Mouse (Mus musculus) hindbrain, embryonic 13.5 days (tissue): ENCODE measurements around the gene Nt5c3b. TPM values are rescaled to one million over a fixed set of nuclear protein-coding genes. Genes with fewer than 3 reads are reported as not detected.
A peak's percentile ranks its signal among the peaks of the same experiment; 100 is the strongest.

ENCODE experiments used
- ATAC-seq: fragments of 200-750 bp; cut with Nextera tagmentation; 2 replicates; pipeline ENCODE4 v1.8.0; 2017; ENCODE audit warnings: moderate TSS enrichment; ENCODE audit not compliant: low FRiP score
- H3K27ac ChIP-seq: fragments of 300-500 bp; sonication (generic); 2 replicates; pipeline ENCODE4 v1.5.1; 2015; ENCODE audit warnings: inconsistent platforms, mild to moderate bottlenecking, moderate library complexity
- H3K27me3 ChIP-seq: fragments of 300-500 bp; sonication (generic); 2 replicates; pipeline ENCODE4 v1.6.1; 2015; ENCODE audit warnings: mild to moderate bottlenecking, inconsistent platforms
- H3K36me3 ChIP-seq: fragments of 300-500 bp; sonication (generic); 2 replicates; pipeline ENCODE4 v1.6.1; 2015; ENCODE audit warnings: mild to moderate bottlenecking, inconsistent platforms
- H3K4me1 ChIP-seq: fragments of 300-500 bp; sonication (generic); replicated peaks from 2 replicates; pipeline ENCODE4 v1.6.1; 2015; ENCODE audit warnings: inconsistent platforms
- H3K4me2 ChIP-seq: fragments of 300-500 bp; sonication (generic); 2 replicates; pipeline ENCODE4 v1.6.1; 2015; ENCODE audit warnings: inconsistent platforms, mild to moderate bottlenecking, moderate library complexity
- H3K4me3 ChIP-seq: fragments of 300-500 bp; sonication (generic); 2 replicates; pipeline ENCODE4 v1.5.1; 2015; ENCODE audit warnings: mild to moderate bottlenecking, inconsistent platforms
- H3K9ac ChIP-seq: fragments of 300-500 bp; sonication (generic); 2 replicates; pipeline ENCODE4 v1.6.1; 2015; ENCODE audit warnings: mild to moderate bottlenecking, inconsistent platforms
- H3K9me3 ChIP-seq: fragments of 300-500 bp; sonication (generic); 2 replicates; pipeline ENCODE4 v1.6.1; 2016; ENCODE audit warnings: inconsistent platforms
- WGBS: fragments of 180-500 bp; shearing (Covaris S2); methylation state at CpG from one replicate; pipeline ENCODE4 v1.1.7; 2015; 5-methylcytosine and 5-hydroxymethylcytosine counted together
- polyA plus RNA-seq: library from polyadenylated mRNA; unstranded; fragments of >200 nt; fragmentation: Nextera tagmentation; extraction: Ambion mirVana; gene quantifications from 2 replicates; pipeline ENCODE4 v1.2.1, GENCODE M21; 2015

The Nt5c3b gene
- polyA plus RNA-seq, 1 experiment from 2014 or later: 103 TPM

DNA sequence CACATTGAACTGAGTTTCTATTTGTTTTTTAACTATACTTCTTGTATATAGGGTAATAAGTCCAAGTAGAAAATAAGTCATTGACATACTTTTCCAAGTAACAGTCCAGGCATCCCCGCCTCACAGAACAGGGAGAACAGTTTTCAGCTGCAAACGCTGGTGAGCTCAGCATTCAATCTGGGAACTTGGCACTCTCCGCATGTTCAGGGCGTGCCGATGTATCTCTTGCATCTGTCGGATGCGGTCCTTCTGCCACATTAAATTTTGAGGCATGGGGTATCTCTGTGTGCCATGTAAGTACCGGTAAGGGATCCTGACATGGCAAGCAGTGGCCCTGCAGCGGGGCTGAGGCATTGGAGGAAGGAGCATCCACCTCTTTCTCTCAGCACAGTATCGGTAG, 21.1 kb upstream of the Nt5c3b start:
- no peak overlapping the region for H3K9ac ChIP-seq
- H3K36me3 ChIP-seq: peaks cover 41% of the 10 kb centered on the region
- H3K4me1 ChIP-seq: 0 out of 2 replicates have a peak, but pooled peaks cover 8% of the 10 kb centered on the region
- ATAC-seq: no peak
- WGBS: 95% methylated on average over 10 of the region's 10 CpGs
- H3K27ac ChIP-seq: no peak overlapping the region
- no peak overlapping the region for H3K4me3 ChIP-seq
- no peaks in the 10 kb centered on the region for H3K9me3 ChIP-seq
- no peaks in the 10 kb centered on the region for H3K27me3 ChIP-seq
- no peak overlapping the region for H3K4me2 ChIP-seq

DNA sequence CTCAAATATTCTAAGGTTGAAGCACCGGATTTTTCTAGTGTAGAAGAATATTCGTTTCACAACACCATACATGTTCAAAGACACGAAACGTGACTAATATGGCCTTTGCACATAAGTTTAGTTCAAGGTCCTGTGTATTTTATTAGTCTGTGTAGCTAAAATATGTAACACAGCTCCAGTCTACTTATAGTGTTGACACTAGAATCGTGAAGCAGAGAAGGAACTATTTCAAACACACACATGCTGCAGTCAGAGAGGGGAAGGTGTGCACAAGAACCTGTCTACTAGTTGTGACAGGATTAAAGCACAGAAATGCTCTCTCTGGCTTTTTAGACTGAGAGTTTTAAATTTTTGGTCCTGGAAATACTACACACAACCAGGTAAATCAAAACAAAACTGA, 16.1 kb upstream of the Nt5c3b start:
- Histone ChIP-seq H3K9me3 (no peaks in the 10 kb centered on the region), H3K4me3 (no peak overlapping the region), H3K9ac (no peak overlapping the region), H3K36me3 (peaks cover 51% of the 10 kb centered on the region), H3K4me1 (no peaks in the 10 kb centered on the region), H3K27me3 (no peaks in the 10 kb centered on the region), H3K4me2 (no peak overlapping the region), H3K27ac (no peak overlapping the region)
- no peak for ATAC-seq
- WGBS: 90% methylated on average over 5 of the region's 5 CpGs

DNA sequence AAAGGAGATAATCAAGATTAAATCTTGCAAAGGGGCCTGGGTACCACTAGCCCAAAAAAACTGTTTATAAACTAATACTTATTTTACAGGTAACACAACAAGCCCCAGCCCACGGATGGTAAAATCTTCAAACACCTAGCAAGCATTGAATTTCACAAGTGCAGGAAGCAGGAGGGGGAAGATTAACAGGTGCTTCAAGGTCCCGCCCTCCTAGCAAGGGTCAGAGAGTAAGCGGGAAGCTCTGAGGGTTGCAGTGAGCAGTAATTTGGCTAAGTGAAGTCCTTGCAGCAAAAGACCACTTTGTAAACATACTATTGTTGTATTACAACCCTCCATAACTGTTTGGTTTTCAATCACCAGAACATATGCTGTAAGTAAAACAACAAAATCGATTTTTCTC, 15.6 kb upstream of the Nt5c3b start:
- Histone ChIP-seq H3K36me3 (peaks cover 52% of the 10 kb centered on the region), H3K27me3 (no peaks in the 10 kb centered on the region), H3K9ac (no peak overlapping the region), H3K4me1 (no peaks in the 10 kb centered on the region), H3K9me3 (no peaks in the 10 kb centered on the region), H3K4me2 (no peak overlapping the region), H3K27ac (no peak overlapping the region), H3K4me3 (no peak overlapping the region)
- WGBS: 88% methylated on average over 4 of the region's 4 CpGs
- no peak for ATAC-seq

DNA sequence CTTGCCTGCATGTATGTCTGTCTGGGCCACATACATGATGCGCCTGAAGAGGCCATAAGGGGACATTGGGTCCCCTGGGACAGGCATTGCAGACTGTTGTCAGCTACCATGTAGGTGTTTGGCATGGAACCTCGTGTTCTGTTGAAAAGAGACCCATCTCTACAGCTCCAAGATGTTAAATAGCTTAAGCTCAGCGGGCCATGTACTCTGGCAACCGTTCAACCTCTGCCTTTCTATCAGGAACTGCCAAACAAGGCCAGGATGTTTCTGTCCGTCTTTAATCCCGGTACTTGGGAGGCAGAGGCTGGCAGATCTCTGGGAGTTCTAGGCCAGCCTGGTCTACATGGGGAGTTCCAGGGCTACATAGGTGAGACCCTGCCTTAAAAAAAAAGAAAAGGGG, 1.0 kb upstream of the Nt5c3b start:
- WGBS: 88% methylated on average over 6 of the region's 6 CpGs
- no peak overlapping the region for H3K4me2 ChIP-seq
- peaks cover 2% of the 10 kb centered on the region for H3K36me3 ChIP-seq
- H3K9ac ChIP-seq: no peak overlapping the region
- H3K4me1 ChIP-seq: peaks cover 24% of the 10 kb centered on the region
- H3K9me3 ChIP-seq: no peaks in the 10 kb centered on the region
- ATAC-seq: no peak
- H3K4me3 ChIP-seq: no peak overlapping the region
- no peaks in the 10 kb centered on the region for H3K27me3 ChIP-seq
- no peak overlapping the region for H3K27ac ChIP-seq

DNA sequence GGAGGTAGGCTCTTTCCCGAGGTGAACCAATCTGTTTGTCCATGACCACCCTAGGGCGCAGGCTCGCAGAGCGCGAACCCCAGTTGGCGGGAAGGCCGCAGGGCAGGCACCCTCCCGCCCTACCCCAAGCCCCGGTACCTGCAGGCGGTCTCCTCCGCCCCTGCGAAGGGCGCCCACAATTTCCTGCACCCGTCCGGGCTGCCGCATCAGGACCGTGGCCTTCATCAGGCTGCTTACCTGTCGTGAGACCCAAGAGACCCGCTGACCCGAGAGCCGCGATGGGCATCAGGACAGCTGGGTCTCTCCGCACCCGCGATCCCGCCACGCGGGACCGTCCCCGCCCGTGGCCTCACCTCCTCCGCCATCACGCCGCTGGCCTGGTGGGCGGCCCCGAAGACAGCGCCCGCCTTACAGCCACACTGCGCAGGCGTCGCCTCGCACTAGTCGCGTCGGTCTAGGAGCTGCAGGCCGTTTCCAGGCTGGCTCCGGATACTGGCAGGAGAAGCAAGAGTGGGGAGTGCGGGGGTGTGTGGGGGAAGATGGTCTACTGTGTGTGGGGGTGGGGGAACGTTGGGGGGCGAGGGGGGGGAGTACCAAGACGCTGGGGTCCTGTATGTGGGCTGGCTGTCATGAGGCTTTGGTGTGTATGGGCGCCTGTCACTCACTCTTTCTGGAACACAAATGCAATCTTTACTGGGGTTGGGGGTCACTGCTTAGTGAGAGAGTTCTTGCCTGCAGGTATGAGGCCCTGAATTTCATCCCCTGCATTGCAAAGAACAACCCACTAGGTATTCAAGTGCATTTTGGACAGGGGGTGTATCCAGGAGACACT, 701 bp downstream of the Nt5c3b start:
- no peaks in the 10 kb centered on the region for H3K9me3 ChIP-seq
- peak overlapping the region; percentile 69 for H3K4me2 ChIP-seq
- no peaks in the 10 kb centered on the region for H3K27me3 ChIP-seq
- ATAC-seq: peak; percentile 97
- WGBS: 1% methylated on average over 52 of the region's 52 CpGs
- H3K4me1 ChIP-seq: peaks cover 24% of the 10 kb centered on the region
- H3K9ac ChIP-seq: peak overlapping the region; percentile 91
- peak overlapping the region; percentile 80 for H3K4me3 ChIP-seq
- H3K36me3 ChIP-seq: peaks cover 17% of the 10 kb centered on the region
- peak overlapping the region; percentile 73 for H3K27ac ChIP-seq

DNA sequence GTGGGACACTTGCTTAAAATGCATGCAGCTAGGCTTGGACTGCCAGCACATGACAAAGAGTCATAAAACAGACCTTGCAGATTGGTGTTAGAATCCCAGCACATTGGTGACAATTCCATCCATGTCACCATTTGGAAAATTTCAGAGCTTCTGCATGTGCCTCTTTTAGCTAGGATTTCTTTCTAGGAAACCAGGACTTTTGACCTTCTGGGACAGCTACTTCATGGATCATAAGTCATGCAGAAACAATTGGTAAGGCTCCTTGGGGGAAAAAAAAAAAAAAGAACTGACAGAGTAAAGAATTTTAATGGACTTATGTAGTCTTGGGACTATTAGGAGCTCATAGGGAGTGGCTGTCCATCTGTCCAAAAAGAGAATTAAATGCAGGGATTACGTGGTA, 3.7 kb downstream of the Nt5c3b start:
- WGBS: 76% methylated on average over 1 of the region's 1 CpGs
- no peak for ATAC-seq
- H3K9ac ChIP-seq: no peak overlapping the region

DNA sequence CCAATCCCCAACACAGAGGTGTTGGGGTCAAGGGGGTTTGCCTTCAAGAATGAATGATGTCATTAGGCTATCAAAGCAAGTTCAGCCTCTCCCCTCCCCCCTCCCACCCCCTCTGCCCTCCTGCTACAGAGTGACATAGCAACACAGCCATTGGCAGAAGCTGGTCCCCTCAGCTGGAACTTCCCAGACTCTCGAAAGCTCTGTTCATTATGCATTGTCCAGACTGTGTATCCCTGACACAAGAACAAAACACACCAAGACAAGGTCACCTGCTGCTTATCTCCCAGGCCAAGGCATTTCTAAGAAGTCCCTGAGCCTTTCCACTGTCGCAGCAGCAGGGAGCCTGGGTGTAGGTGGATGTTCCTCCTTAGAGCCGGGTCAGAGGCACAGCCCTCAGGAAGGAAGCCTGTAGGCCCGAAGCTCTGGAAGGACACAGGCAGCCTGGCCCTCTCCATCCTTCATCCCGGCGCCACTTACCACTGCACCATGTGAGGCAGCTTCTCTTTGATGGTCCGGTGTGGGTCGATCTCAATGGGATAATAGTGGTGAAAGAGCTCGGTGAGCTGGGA, 5.8 kb downstream of the Nt5c3b start:
- Histone ChIP-seq H3K4me2 (no peak overlapping the region), H3K27me3 (no peaks in the 10 kb centered on the region), H3K9ac (no peak overlapping the region), H3K27ac (no peak overlapping the region), H3K36me3 (peaks cover 48% of the 10 kb centered on the region), H3K4me1 (peaks cover 17% of the 10 kb centered on the region), H3K4me3 (no peak overlapping the region), H3K9me3 (no peaks in the 10 kb centered on the region)
- WGBS: 20% methylated on average over 9 of the region's 9 CpGs
- no peak for ATAC-seq

More for the DNA sequence above, 3.7 kb downstream of the Nt5c3b start:
- Histone ChIP-seq H3K27ac (no peak overlapping the region), H3K36me3 (peaks cover 35% of the 10 kb centered on the region), H3K9me3 (no peaks in the 10 kb centered on the region), H3K4me3 (no peak overlapping the region), H3K4me1 (peaks cover 24% of the 10 kb centered on the region), H3K4me2 (no peak overlapping the region), H3K27me3 (no peaks in the 10 kb centered on the region)

DNA sequence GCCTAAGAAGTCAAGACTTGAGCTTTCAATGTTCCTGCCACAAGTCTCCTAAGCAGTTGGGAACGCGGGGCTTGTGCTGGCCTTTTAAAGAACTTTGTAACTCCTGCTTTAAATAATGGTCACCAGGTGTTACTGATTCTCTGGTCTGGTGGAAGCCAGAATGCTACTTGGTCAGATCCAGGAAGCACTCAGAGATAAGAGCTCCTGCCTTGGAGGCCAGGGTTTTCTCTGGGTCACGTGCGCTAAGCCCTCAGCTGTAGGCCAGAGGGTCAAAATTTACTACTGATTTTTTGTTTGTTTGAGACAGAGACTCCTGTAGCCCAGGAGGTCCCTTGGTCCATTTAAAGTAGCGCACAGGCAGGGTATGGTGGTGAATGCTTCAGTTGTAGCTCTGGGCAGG, 9.6 kb downstream of the Nt5c3b start:
- 97% methylated on average over 5 of the region's 5 CpGs for WGBS
- Histone ChIP-seq H3K27ac (no peak overlapping the region), H3K4me1 (no peaks in the 10 kb centered on the region), H3K9ac (no peak overlapping the region), H3K9me3 (no peaks in the 10 kb centered on the region), H3K4me2 (no peak overlapping the region), H3K4me3 (no peak overlapping the region), H3K27me3 (no peaks in the 10 kb centered on the region), H3K36me3 (peaks cover 59% of the 10 kb centered on the region)
- ATAC-seq: no peak

DNA sequence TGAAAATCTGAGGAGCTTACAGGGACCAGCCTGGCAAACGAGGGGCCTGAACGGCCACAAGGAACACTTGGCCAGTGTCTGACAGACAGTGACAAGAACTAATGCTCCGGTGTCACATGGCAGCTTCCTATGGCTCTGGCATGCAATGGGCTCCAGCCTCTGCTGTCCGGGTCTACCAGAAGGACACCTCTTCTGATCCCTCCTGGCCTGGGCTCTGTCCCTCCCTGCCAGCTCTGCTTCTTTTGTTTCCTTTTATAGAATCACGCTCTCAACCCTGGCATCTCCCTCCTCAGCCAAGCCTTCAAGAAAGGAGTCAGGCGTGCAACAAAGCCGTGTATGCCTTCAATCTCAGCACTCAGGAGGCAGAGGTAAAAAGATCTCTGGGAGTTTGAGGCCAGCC, 11.6 kb downstream of the Nt5c3b start:
- Histone ChIP-seq H3K4me2 (no peak overlapping the region), H3K4me3 (no peak overlapping the region), H3K27ac (no peak overlapping the region), H3K27me3 (no peaks in the 10 kb centered on the region), H3K9ac (no peak overlapping the region), H3K4me1 (0 out of 2 replicates have a peak, but pooled peaks cover 3% of the 10 kb centered on the region), H3K9me3 (no peaks in the 10 kb centered on the region), H3K36me3 (peaks cover 45% of the 10 kb centered on the region)
- 93% methylated on average over 7 of the region's 7 CpGs for WGBS
- ATAC-seq: no peak

DNA sequence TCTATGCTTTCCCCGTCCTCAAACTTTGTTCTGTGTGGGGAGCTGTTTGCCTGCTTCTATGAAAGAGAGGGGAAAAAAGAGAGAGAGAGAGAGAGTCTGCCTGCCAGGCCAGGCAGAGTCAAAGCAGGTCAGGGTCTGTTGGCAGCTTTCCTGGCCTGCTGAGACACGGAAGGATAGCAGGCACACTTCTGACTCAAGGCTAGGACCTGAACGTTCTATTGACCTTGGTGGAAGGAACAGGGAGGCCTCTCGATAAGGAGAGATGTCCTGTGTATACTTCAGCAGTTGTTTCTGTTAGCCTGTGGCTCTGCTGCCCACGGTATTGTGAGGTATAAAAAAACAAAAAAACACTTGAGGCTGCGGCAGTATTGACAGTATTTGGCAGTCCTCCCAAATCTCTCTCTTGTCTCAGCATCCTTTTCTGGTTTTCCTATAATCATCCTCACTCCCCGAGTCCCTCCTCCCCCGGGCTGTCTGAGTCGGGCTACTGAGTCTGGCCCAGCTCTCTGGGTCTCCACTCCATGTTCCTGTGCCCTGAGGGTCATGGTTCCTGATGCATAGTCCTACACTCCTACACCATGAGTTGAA, 12.9 kb downstream of the Nt5c3b start:
- Histone ChIP-seq H3K36me3 (peaks cover 38% of the 10 kb centered on the region), H3K9ac (no peak overlapping the region), H3K9me3 (no peaks in the 10 kb centered on the region), H3K27me3 (no peaks in the 10 kb centered on the region), H3K4me2 (no peak overlapping the region), H3K4me3 (no peak overlapping the region), H3K27ac (no peak overlapping the region), H3K4me1 (peaks cover 3% of the 10 kb centered on the region; the same call in 1 of the 2 replicates)
- WGBS: 69% methylated on average over 9 of the region's 9 CpGs
- no peak for ATAC-seq

DNA sequence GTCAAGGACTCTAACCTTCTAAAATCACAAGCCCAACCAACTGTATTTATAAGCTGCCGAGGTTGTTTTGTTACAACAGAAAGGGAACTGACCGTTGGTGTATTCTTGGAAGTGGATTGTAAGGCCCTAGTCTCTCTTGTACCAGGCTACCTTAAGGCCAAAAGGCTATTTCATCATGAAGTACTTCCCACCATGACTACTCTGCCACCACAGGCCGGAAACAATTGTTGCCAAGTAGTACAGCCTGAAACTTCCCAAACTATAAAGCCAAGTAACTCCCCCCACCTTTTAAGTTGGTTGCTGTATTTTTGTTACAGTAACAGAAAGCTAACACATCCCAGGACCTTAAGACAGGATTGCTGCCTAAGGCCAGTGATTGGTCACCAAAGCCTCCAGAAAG, 14.8 kb downstream of the Nt5c3b start:
- Histone ChIP-seq H3K9ac (no peak overlapping the region), H3K9me3 (no peaks in the 10 kb centered on the region), H3K27ac (no peak overlapping the region), H3K27me3 (no peaks in the 10 kb centered on the region), H3K4me1 (peaks cover 3% of the 10 kb centered on the region; the same call in 1 of the 2 replicates), H3K4me3 (no peak overlapping the region), H3K36me3 (peaks cover 23% of the 10 kb centered on the region), H3K4me2 (no peak overlapping the region)
- WGBS: 84% methylated on average over 3 of the region's 3 CpGs
- ATAC-seq: no peak

DNA sequence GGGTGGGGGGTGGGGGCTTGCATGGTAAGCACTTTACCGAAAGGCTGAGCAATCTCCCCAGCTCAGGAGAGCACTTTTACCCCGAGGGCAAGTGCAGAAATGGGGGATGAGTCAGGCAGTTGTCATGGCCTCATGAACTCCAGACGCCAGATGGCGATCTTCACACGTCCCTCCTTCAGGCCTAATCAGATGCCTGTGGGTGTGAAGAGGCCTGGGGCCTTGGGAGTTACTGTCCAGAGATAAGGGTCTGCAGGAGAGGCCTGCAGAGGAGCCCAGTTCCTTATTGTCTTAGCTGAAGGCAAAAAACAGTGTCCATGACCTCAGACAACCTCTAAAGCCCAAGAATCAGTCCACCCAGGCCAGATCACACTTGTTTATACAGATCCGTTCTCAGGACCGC, 15.8 kb downstream of the Nt5c3b start:
- H3K4me3 ChIP-seq: no peak overlapping the region
- H3K4me1 ChIP-seq: peaks cover 3% of the 10 kb centered on the region; the same call in 1 of the 2 replicates
- ATAC-seq: no peak
- no peak overlapping the region for H3K27ac ChIP-seq
- H3K9ac ChIP-seq: 0 out of 2 replicates have a peak overlapping the region, but pooled peaks have one; percentile 24
- no peaks in the 10 kb centered on the region for H3K9me3 ChIP-seq
- no peaks in the 10 kb centered on the region for H3K27me3 ChIP-seq
- H3K4me2 ChIP-seq: no peak overlapping the region
- H3K36me3 ChIP-seq: peaks cover 18% of the 10 kb centered on the region
- WGBS: 34% methylated on average over 7 of the region's 7 CpGs
